In the genomic region with DNA sequence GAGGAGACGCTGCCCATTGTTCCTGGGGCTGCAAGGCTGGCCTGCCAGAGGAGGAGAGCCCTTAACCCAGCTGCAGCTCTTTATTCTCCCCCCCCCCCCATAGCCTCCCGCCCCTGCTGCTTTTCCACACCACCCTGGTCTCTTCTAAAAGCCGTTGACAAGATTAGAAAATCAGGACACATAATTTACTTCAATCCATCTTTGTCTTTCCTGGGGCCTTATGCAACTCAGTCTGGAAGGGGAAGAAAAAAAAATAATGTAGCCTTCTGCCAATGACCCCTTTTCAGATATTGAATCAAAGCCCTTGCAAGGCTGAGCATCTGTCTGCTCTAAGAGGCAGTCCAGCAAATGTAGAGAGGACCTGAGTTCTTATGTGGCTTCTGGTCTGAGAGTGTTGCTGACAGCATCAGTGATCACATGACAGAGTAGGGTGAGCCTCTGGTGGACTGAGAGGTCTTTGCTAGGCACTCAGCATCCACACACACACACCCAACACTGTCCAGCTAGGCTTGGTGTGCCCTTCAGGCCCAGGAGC, we compare ENCODE assay signal across 14 mouse cellular contexts. TPM values are rescaled to one million over a fixed set of nuclear protein-coding genes. Genes with fewer than 3 reads are reported as not detected.
DNase-seq lines count a peak whose midpoint lies in the region; ATAC-seq and TF ChIP-seq lines count a peak whose summit lies in the region.
"Had no signal": no experiment of that assay in that cellular context is flagged by ENCODE, and none has a peak within 500 bp of the region (broad histone marks: within the 10 kb centered on the region; RNA-seq: fewer than 3 reads in every experiment).

No protein-coding gene starts in this region.

- no peak for TF ChIP-seq EP300 in liver, postnatal 0 days (IDR thresholded peaks at IDR 0.05; ENCODE audit: low read depth)

- intact Hi-C loops in gastrocnemius, adult 2 months (cut with DNase I): no loop called here

- H3K9me3 ChIP-seq in limb, embryonic 10.5 days (replicated peaks): no peaks in the 10 kb centered on the region
- H3K9me3 ChIP-seq in liver, postnatal 0 days (ENCODE audit: low read length): no peaks in the 10 kb centered on the region
- H3K9me3 ChIP-seq: limb, embryonic 15.5 days had no signal

- H3K4me3 ChIP-seq in gastrocnemius, adult 2 months: no peak overlapping the region
- H3K4me3 ChIP-seq in limb, embryonic 10.5 days: no peak overlapping the region
- H3K4me3 ChIP-seq in liver, postnatal 0 days (ENCODE audit: low read depth, low read length): no peak overlapping the region
- H3K4me3 ChIP-seq: erythroblast, embryonic 14.5 days; limb, embryonic 15.5 days had no signal

- WGBS in limb, embryonic 10.5 days: 52% methylated on average over 3 of the region's 3 CpGs
- 67% methylated on average over 3 of the region's 3 CpGs for WGBS in liver, postnatal 0 days (ENCODE audit: insufficient replicate concordance)

- no peak overlapping the region for H3K4me2 ChIP-seq in liver, postnatal 0 days (ENCODE audit: low read depth, low read length)
- H3K4me2 ChIP-seq: limb, embryonic 15.5 days had no signal

- peaks cover 19% of the 10 kb centered on the region for H3K36me3 ChIP-seq in limb, embryonic 10.5 days
- peaks cover 10% of the 10 kb centered on the region; the same call in 1 of the 2 replicates for H3K36me3 ChIP-seq in liver, postnatal 0 days (replicated peaks; ENCODE audit: insufficient read depth, low read length)

- H3K27ac ChIP-seq in gastrocnemius, adult 2 months: peak overlapping the region; percentile 84; the same call in 1 of the 2 replicates
- H3K27ac ChIP-seq in limb, embryonic 10.5 days: peak overlapping the region; percentile 43
- H3K27ac ChIP-seq in liver, postnatal 0 days (ENCODE audit: low read depth): no peak overlapping the region
- H3K27ac ChIP-seq: limb, embryonic 15.5 days had no signal

- H3K27me3 ChIP-seq in limb, embryonic 10.5 days (ENCODE audit: low read depth, poor library complexity, severe bottlenecking): no peaks in the 10 kb centered on the region
- H3K27me3 ChIP-seq in liver, postnatal 0 days (ENCODE audit: insufficient read depth, low read length): no peaks in the 10 kb centered on the region
- H3K27me3 ChIP-seq: limb, embryonic 15.5 days had no signal

- TF ChIP-seq CTCF in gastrocnemius, adult 2 months (IDR thresholded peaks at IDR 0.05): no peak
- no peak for TF ChIP-seq CTCF in liver, postnatal 0 days (IDR thresholded peaks at IDR 0.05; ENCODE audit: low read depth)

- no peak overlapping the region for H3K9ac ChIP-seq in liver, postnatal 0 days (replicated peaks)
- H3K9ac ChIP-seq: limb, embryonic 15.5 days had no signal

- no peak for ATAC-seq in liver, postnatal 0 days

- peaks cover 57% of the 10 kb centered on the region for H3K4me1 ChIP-seq in limb, embryonic 10.5 days
- H3K4me1 ChIP-seq in liver, postnatal 0 days (ENCODE audit: insufficient read depth): peaks cover 6% of the 10 kb centered on the region; the same call in 1 of the 2 replicates

- DNase-seq in gastrocnemius, adult 2 months: no peak
- no peak for DNase-seq in gastrocnemius, adult 8-10 months (ENCODE audit: low spot score in 2 of 2)
- DNase-seq in retina, postnatal 1 day: peak; percentile 60
- DNase-seq in retina, embryonic 14.5 days (ENCODE audit: low spot score): no peak
- DNase-seq in limb, embryonic 10.5 days (ENCODE audit: low spot score): no peak
- DNase-seq in liver, postnatal 0 days: no peak
- DNase-seq in thymus, postnatal 0 days (ENCODE audit: low spot score): no peak
- no peak for DNase-seq in kidney, postnatal 25 days
- DNase-seq: cerebellum, postnatal 14 days; gastrocnemius, postnatal 36 days; heart, postnatal 14 days; layer of hippocampus, postnatal 36 days had no signal

RNA-seq across cellular contexts. Expression of a gene that starts 47.3 kb away (rescaled TPM):
- not detected for total RNA-seq in gastrocnemius, adult 2 months (2021)
- not detected for total RNA-seq in gastrocnemius, adult 8-10 months (2022)
- polyA plus RNA-seq in limb, embryonic 10.5 days (2016; fragmentation: Nextera tagmentation; extraction: Ambion mirVana): 0.97 and 1.1 TPM in 2 replicates
- 0.07 TPM in 1 of 2 replicates, not detected in the other for polyA plus RNA-seq in liver, postnatal 0 days (2015; fragmentation: Nextera tagmentation; extraction: Ambion mirVana)
- polyA plus RNA-seq in thymus, postnatal 0 days (2015; fragmentation: Nextera tagmentation; extraction: Ambion mirVana): 1.3 and 2.0 TPM in 2 replicates
- total RNA-seq: gastrocnemius, postnatal 36 days; heart, postnatal 14 days had no signal
- polyA plus RNA-seq: erythroblast, embryonic 14.5 days had no signal
